Mouse (Mus musculus) stomach, postnatal 0 days (tissue): ENCODE data around the gene Syt13. TPM values are rescaled to one million over a fixed set of nuclear protein-coding genes. Genes with fewer than 3 reads are reported as not detected.

Experiments used
- ATAC-seq: fragments of 200-750 bp; cut with Nextera tagmentation; 2 replicates; pipeline ENCODE4 v1.8.0; 2017; ENCODE audit not compliant: low FRiP score, low TSS enrichment
- DNase-seq: peaks from one replicate; pipeline ENCODE4 v3.0.0-alpha.2; 2016; ENCODE audit warnings: low spot score
- H3K27ac ChIP-seq: fragments of 300-500 bp; sonication (generic); replicated peaks from 2 replicates; pipeline ENCODE4 v1.5.1; 2014; ENCODE audit warnings: mild to moderate bottlenecking, control low read depth
- H3K27me3 ChIP-seq: fragments of 300-500 bp; sonication (generic); 2 replicates; pipeline ENCODE4 v1.6.1; 2014; ENCODE audit warnings: low read length; ENCODE audit not compliant: control insufficient read depth, insufficient read depth
- H3K36me3 ChIP-seq: fragments of 300-500 bp; sonication (generic); 2 replicates; pipeline ENCODE4 v1.6.1; 2014; ENCODE audit warnings: low read length, mixed read lengths; ENCODE audit not compliant: control insufficient read depth, insufficient read depth
- H3K4me1 ChIP-seq: fragments of 300-500 bp; sonication (generic); replicated peaks from 2 replicates; pipeline ENCODE4 v1.6.1; 2014; ENCODE audit warnings: antibody characterized with exemption; ENCODE audit not compliant: control insufficient read depth, insufficient read depth
- H3K4me2 ChIP-seq: fragments of 300-500 bp; sonication (generic); replicated peaks from 2 replicates; pipeline ENCODE4 v1.6.1; 2014; ENCODE audit warnings: low read depth, mild to moderate bottlenecking, control low read depth, moderate library complexity
- H3K4me3 ChIP-seq: fragments of 300-500 bp; sonication (generic); 2 replicates; pipeline ENCODE4 v1.5.1; 2014; ENCODE audit warnings: low read depth, low read length, control low read depth
- H3K9ac ChIP-seq: fragments of 300-500 bp; sonication (generic); 2 replicates; pipeline ENCODE4 v1.6.1; 2014; ENCODE audit warnings: mild to moderate bottlenecking, low read length, control low read depth, mixed read lengths
- H3K9me3 ChIP-seq: fragments of 300-500 bp; sonication (generic); 2 replicates; pipeline ENCODE4 v1.6.1; 2016; ENCODE audit warnings: low read length; ENCODE audit not compliant: control insufficient read depth
- CTCF ChIP-seq: IDR thresholded peaks from 2 replicates; pipeline ENCODE4 v1.5.1; 2016; ENCODE audit warnings: antibody characterized with exemption, low read depth, mild to moderate bottlenecking, moderate library complexity
- EP300 ChIP-seq: optimal IDR thresholded peaks from 2 replicates; pipeline ENCODE3; 2016; ENCODE audit warnings: antibody characterized with exemption
- WGBS: fragments of 180-500 bp; shearing (Covaris S2); extraction: QIAGEN DNeasy Blood & Tissue Kit; methylation state at CpG from one replicate; pipeline ENCODE4 v1.1.7; 2014; 5-methylcytosine and 5-hydroxymethylcytosine counted together
- polyA plus RNA-seq: library from polyadenylated mRNA; unstranded; fragments of >200 nt; fragmentation: Nextera tagmentation; extraction: Ambion mirVana; gene quantifications from 2 replicates; pipeline ENCODE4 v1.2.1, GENCODE M21; 2015

Syt13 gene
- polyA plus RNA-seq, 1 experiment from 2014 or later: 4.1 TPM

- Histone ChIP-seq H3K27me3 (no peaks in the 10 kb centered on the region), H3K4me1 (0 out of 2 replicates have a peak, but pooled peaks cover 5% of the 10 kb centered on the region), H3K4me2 (no peak overlapping the region), H3K36me3 (peaks cover 3% of the 10 kb centered on the region), H3K27ac (peak overlapping the region; percentile 73), H3K9me3 (no peaks in the 10 kb centered on the region), H3K4me3 (no peak overlapping the region), H3K9ac (no peak overlapping the region)
- no peak for ATAC-seq
- TF ChIP-seq EP300 (no peak), CTCF (no peak)
- WGBS: 87% methylated on average over 9 of the region's 9 CpGs
- DNase-seq: no peak
Observed at GRCm38 (mm10) chr2:92989593-92989992, 74.7 kb downstream of the Syt13 start.

DNA sequence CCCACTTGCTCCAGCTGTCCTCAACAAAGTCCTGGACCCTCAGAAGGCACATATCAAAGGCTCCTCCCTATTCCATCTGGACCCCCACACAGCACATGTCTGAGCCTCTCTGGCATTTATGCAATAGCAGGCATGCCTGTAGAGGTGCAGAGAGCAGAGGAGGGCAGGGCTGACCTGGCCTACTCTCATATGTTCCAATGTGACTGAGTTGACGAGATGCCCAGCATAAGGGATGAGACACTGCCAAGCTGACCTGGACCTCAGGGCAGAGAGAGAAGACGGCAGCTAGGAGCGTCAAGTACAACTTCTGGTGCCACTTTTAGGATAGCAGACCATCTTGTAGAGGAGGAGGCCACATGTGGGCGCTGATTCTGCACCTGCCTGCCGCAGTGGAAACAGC, 77.1 kb downstream of the Syt13 start:
- H3K36me3 ChIP-seq: no peaks in the 10 kb centered on the region; the same call in none of the 2 replicates

GRCm38 (mm10) chr2:93005028-93005427, 90.1 kb downstream of the Syt13 start:
- H3K27me3 ChIP-seq: no peaks in the 10 kb centered on the region
- peaks cover 2% of the 10 kb centered on the region for H3K36me3 ChIP-seq
- TF ChIP-seq CTCF (no peak), EP300 (no peak)
- no peaks in the 10 kb centered on the region for H3K4me1 ChIP-seq
- WGBS: 48% methylated on average over 4 of the region's 4 CpGs
- no peak overlapping the region for H3K4me2 ChIP-seq
- no peak for DNase-seq
- H3K4me3 ChIP-seq: no peak overlapping the region
- H3K27ac ChIP-seq: no peak overlapping the region
- ATAC-seq: 0 out of 2 replicates have a peak, but pooled peaks have one; percentile 9
- no peaks in the 10 kb centered on the region for H3K9me3 ChIP-seq
- no peak overlapping the region for H3K9ac ChIP-seq

More for the DNA sequence above, 77.1 kb downstream of the Syt13 start:
- no peak for ATAC-seq
- Histone ChIP-seq H3K4me1 (0 out of 2 replicates have a peak, but pooled peaks cover 5% of the 10 kb centered on the region), H3K27ac (no peak overlapping the region), H3K9me3 (no peaks in the 10 kb centered on the region), H3K9ac (no peak overlapping the region), H3K4me2 (no peak overlapping the region), H3K4me3 (no peak overlapping the region), H3K27me3 (no peaks in the 10 kb centered on the region)
- DNase-seq: no peak
- TF ChIP-seq CTCF: no peak
- TF ChIP-seq EP300: no peak
- WGBS: 88% methylated on average over 5 of the region's 5 CpGs

Other genes starting within 250 kb of the Syt13 start
- 5.8 and 6.2 TPM in 2 replicates for gene Prdm11, start 131.1 kb downstream of the Syt13 start, polyA plus RNA-seq